Mouse (Mus musculus) hindbrain, embryonic 14.5 days (tissue): ENCODE measurements around the gene Gpr62. TPM values are rescaled to one million over a fixed set of nuclear protein-coding genes. Genes with fewer than 3 reads are reported as not detected.

ENCODE experiments used
- ATAC-seq: fragments of 200-750 bp; cut with Nextera tagmentation; 2 replicates; pipeline ENCODE4 v1.8.0; 2017; ENCODE audit warnings: moderate number of reproducible peaks, mild to moderate bottlenecking, moderate TSS enrichment, moderate library complexity; ENCODE audit not compliant: low FRiP score
- DNase-seq: peaks from one replicate; pipeline ENCODE4 v3.0.0-alpha.2; 2015; ENCODE audit warnings: low spot score
- H3K27ac ChIP-seq: fragments of 300-500 bp; sonication (generic); 2 replicates; pipeline ENCODE4 v1.5.1; 2014; ENCODE audit warnings: mild to moderate bottlenecking, moderate library complexity
- H3K27me3 ChIP-seq: fragments of 300-500 bp; sonication (generic); 2 replicates; pipeline ENCODE4 v1.6.1; 2014; ENCODE audit warnings: mild to moderate bottlenecking, low read length, mixed read lengths; ENCODE audit not compliant: control insufficient read depth, insufficient read depth
- H3K36me3 ChIP-seq: fragments of 300-500 bp; sonication (generic); replicated peaks from 2 replicates; pipeline ENCODE4 v1.6.1; 2014; ENCODE audit not compliant: control insufficient read depth, insufficient read depth
- H3K4me1 ChIP-seq: fragments of 300-500 bp; sonication (generic); replicated peaks from 2 replicates; pipeline ENCODE4 v1.6.1; 2014; ENCODE audit warnings: antibody characterized with exemption, low read length, mixed read lengths; ENCODE audit not compliant: control insufficient read depth, insufficient read depth
- H3K4me2 ChIP-seq: fragments of 300-500 bp; sonication (generic); replicated peaks from 2 replicates; pipeline ENCODE4 v1.6.1; 2014; ENCODE audit warnings: mild to moderate bottlenecking, moderate library complexity
- H3K4me3 ChIP-seq: fragments of 300-500 bp; sonication (generic); replicated peaks from 2 replicates; pipeline ENCODE4 v1.5.1; 2014; ENCODE audit warnings: mild to moderate bottlenecking, low read length
- H3K9ac ChIP-seq: fragments of 300-500 bp; sonication (generic); 2 replicates; pipeline ENCODE4 v1.6.1; 2014
- H3K9me3 ChIP-seq: fragments of 300-500 bp; sonication (generic); 2 replicates; pipeline ENCODE4 v1.6.1; 2016; ENCODE audit warnings: low read length; ENCODE audit not compliant: control insufficient read depth
- WGBS: fragments of 180-500 bp; shearing (Covaris S2); extraction: QIAGEN DNeasy Blood & Tissue Kit; methylation state at CpG from one replicate; pipeline ENCODE4 v1.1.7; 2014; 5-methylcytosine and 5-hydroxymethylcytosine counted together
- polyA plus RNA-seq: library from polyadenylated mRNA; unstranded; fragments of >200 nt; fragmentation: Nextera tagmentation; extraction: Ambion mirVana; gene quantifications from 2 replicates; pipeline ENCODE4 v1.2.1, GENCODE M21; 2014

The Gpr62 gene
- polyA plus RNA-seq, 1 experiment from 2014 or later = 1.0 TPM

DNA sequence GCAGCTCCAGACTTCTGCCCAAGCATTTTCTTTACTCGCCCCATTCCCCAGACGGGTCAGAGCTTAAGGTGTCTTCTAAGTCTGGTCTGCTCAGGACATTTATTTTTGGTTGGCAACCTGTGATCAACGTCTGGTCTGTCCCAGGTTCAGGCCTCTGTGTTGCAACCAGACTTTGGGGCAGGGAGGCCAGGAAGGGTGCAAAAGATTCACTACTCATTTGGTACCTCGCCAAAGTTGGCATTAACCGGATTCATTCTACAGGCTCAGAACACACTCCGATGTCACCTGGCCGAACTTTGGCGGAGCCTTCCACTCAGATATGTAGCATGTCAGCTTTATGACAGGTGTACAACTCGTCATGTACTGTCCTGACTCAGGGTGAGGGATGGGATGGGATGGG is 17.8 kb downstream of the Gpr62 start:
- H3K4me2 ChIP-seq = peak overlapping the region; percentile 66
- ATAC-seq = no peak
- H3K9me3 ChIP-seq = no peaks in the 10 kb centered on the region
- WGBS = 41% methylated on average over 9 of the region's 9 CpGs
- peak overlapping the region; percentile 44 for H3K4me3 ChIP-seq
- H3K4me1 ChIP-seq = peaks cover 27% of the 10 kb centered on the region
- H3K27me3 ChIP-seq = no peaks in the 10 kb centered on the region
- DNase-seq = no peak
- peak overlapping the region; percentile 67 for H3K9ac ChIP-seq
- peak overlapping the region; percentile 62; the same call in 1 of the 2 replicates for H3K27ac ChIP-seq
- H3K36me3 ChIP-seq = no peaks in the 10 kb centered on the region

DNA sequence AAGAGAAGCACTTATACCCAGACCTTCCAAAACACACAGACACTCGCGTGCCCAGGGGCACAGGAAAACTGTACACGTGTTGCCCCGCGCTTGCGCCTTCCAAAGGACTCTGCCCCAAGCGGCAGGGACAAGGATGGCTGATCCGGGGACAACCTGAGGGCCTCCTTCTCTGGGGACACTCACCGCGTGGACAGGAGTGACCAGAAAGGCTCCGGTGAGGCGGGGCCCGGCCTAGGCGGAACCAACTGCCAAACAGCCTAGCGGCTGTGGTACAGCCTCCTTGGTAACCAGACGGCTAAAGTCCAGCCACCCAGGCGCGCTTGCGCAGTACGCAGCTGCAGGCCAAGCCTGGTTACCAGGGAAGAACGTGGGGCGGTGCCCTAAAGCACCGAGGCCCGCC is 18.4 kb downstream of the Gpr62 start, which contains the start of the genes Abhd14b and Abhd14a:
Gene Abhd14b (plus strand): TSS at position 112 of the 400 bp plus-strand sequence.
Gene Abhd14a (minus strand): TSS at position 331 of the 400 bp plus-strand sequence.
- Histone ChIP-seq H3K4me1 (peaks cover 21% of the 10 kb centered on the region), H3K9me3 (no peaks in the 10 kb centered on the region), H3K9ac (peak within 1 kb of the TSS; percentile 67), H3K36me3 (no peaks in the 10 kb centered on the region), H3K27ac (peak within 1 kb of the TSS; percentile 62; the same call in 1 of the 2 replicates), H3K4me3 (peak within 1 kb of the TSS; percentile 44), H3K27me3 (no peaks in the 10 kb centered on the region), H3K4me2 (peak within 1 kb of the TSS; percentile 66)
- WGBS = under 1% methylated on average over 24 of the region's 24 CpGs
- DNase-seq = peak; percentile 89
- peak; percentile 79 for ATAC-seq

DNA sequence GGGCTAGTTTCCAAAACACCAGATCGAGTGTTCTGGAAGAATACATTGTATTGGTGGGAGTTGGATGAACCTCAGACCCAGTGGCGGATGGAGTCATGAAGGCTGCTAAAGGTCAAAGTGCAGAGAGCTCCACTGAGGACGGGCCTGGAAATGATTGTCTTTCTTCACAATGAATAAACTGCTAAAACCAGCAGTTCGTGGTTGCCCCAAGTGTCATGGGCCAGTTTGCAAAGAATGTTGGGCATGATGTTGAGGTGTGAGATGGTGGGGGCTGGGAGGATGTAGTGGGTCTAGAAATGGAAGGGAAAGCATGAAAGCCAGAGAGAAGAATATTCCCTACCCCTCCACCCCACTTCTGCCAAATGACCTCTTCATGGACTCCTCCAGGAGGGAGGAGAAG is 20.9 kb downstream of the Gpr62 start:
- no peak overlapping the region for H3K9ac ChIP-seq
- ATAC-seq (no peak), DNase-seq (no peak)
- H3K36me3 ChIP-seq = no peaks in the 10 kb centered on the region; the same call in 1 of the 2 replicates
- no peak overlapping the region for H3K4me2 ChIP-seq
- no peaks in the 10 kb centered on the region for H3K27me3 ChIP-seq
- H3K9me3 ChIP-seq = no peaks in the 10 kb centered on the region
- no peak overlapping the region for H3K27ac ChIP-seq
- no peak overlapping the region for H3K4me3 ChIP-seq
- 64% methylated on average over 4 of the region's 4 CpGs for WGBS
- peaks cover 21% of the 10 kb centered on the region for H3K4me1 ChIP-seq

DNA sequence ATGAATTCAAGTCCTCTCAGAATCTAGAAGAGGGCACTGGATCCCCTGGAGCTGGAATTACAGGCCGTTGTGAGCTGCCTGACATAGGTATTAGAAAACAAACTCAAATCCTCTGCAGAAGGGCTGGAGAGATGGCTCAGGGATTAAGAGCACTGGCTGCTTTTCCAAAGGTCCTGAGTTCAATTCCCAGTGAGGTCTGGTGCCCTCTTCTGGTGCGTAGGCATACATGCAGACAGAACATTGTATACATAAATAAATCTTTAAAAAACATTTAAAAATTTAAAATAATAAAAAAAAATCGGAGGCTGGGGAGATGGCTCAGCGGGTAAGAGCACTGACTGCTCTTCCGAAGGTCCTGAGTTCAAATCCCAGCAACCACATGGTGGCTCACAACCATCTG is 23.1 kb downstream of the Gpr62 start:
- 78% methylated on average over 5 of the region's 5 CpGs for WGBS

DNA sequence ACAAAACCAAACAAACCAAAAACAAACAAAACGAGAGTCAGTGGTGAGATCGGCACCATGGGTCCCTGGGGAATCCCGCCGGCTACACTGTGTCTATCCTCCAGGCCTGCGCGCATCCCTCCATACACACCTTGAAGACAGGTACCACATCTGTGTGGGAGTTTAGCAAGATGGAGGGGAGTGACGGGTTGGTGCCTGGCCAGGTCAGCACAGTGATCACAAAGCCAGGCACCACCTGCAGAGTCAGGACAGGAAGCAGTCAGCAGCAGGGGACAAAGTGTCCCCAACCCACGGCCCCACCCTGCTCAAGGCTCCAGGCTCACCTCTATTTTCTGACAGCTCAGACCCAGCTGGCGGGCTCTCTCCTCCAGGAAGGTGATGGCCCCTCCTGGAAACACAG is 29.2 kb downstream of the Gpr62 start:
- peaks cover 28% of the 10 kb centered on the region for H3K36me3 ChIP-seq
- no peak overlapping the region for H3K4me2 ChIP-seq
- no peaks in the 10 kb centered on the region for H3K27me3 ChIP-seq
- H3K9me3 ChIP-seq = no peaks in the 10 kb centered on the region
- peaks cover 13% of the 10 kb centered on the region; the same call in 1 of the 2 replicates for H3K4me1 ChIP-seq
- ATAC-seq (no peak), DNase-seq (no peak)
- no peak overlapping the region for H3K9ac ChIP-seq
- H3K4me3 ChIP-seq = no peak overlapping the region
- 90% methylated on average over 9 of the region's 9 CpGs for WGBS
- H3K27ac ChIP-seq = no peak overlapping the region

More for the DNA sequence above, 23.1 kb downstream of the Gpr62 start:
- H3K27me3 ChIP-seq = no peaks in the 10 kb centered on the region
- H3K4me3 ChIP-seq = no peak overlapping the region
- no peaks in the 10 kb centered on the region; the same call in 1 of the 2 replicates for H3K36me3 ChIP-seq
- ATAC-seq = no peak
- no peaks in the 10 kb centered on the region for H3K9me3 ChIP-seq
- no peak for DNase-seq
- H3K27ac ChIP-seq = no peak overlapping the region
- H3K4me2 ChIP-seq = no peak overlapping the region
- H3K9ac ChIP-seq = no peak overlapping the region
- H3K4me1 ChIP-seq = peaks cover 17% of the 10 kb centered on the region

DNA sequence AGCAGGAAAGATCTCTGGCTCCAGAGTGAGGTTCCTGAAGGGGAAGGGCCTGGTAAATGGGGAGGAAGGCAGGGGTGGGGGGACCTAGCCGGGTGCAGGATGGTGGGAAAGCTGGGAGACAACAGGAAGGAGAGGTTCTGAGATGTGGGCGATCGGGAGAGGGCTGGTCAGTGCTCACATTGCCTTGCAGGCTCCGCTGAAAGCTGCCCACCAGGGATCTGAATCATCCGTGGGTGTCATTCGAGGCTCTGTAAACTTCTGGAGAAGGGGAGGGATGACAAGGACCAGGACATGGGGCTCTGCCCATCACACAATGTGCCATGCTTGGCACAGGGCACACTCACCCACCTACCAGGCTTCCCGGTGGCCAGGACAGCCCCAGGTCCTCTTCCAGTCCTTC is 32.3 kb downstream of the Gpr62 start:
- Histone ChIP-seq H3K4me1 (peaks cover 14% of the 10 kb centered on the region), H3K27me3 (no peaks in the 10 kb centered on the region), H3K4me3 (no peak overlapping the region), H3K27ac (no peak overlapping the region), H3K9ac (no peak overlapping the region), H3K36me3 (peaks cover 39% of the 10 kb centered on the region), H3K4me2 (no peak overlapping the region), H3K9me3 (no peaks in the 10 kb centered on the region)
- DNase-seq (no peak), ATAC-seq (no peak)
- WGBS = 82% methylated on average over 7 of the region's 7 CpGs

DNA sequence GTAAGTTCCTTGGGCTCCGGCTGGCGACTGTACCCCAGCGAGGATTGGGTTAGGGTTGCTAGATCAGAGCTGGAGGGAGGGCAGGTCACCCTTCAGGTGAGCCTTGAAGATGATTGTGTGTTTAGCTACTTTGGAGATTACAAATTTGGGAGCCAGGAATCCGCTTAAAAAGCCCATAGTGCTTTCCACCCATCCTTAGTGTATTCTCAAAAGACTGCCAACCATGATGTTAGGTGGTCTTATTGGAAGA is 35.8 kb downstream of the Gpr62 start:
- H3K4me2 ChIP-seq = peak overlapping the region; percentile 68
- no peak for ATAC-seq
- peak overlapping the region; percentile 86 for H3K9ac ChIP-seq
- peak overlapping the region; percentile 75 for H3K4me3 ChIP-seq
- H3K9me3 ChIP-seq = no peaks in the 10 kb centered on the region
- H3K4me1 ChIP-seq = peaks cover 8% of the 10 kb centered on the region
- H3K36me3 ChIP-seq = peaks cover 39% of the 10 kb centered on the region
- no peaks in the 10 kb centered on the region for H3K27me3 ChIP-seq
- no peak for DNase-seq
- 2% methylated on average over 4 of the region's 4 CpGs for WGBS
- peak overlapping the region; percentile 97 for H3K27ac ChIP-seq

DNA sequence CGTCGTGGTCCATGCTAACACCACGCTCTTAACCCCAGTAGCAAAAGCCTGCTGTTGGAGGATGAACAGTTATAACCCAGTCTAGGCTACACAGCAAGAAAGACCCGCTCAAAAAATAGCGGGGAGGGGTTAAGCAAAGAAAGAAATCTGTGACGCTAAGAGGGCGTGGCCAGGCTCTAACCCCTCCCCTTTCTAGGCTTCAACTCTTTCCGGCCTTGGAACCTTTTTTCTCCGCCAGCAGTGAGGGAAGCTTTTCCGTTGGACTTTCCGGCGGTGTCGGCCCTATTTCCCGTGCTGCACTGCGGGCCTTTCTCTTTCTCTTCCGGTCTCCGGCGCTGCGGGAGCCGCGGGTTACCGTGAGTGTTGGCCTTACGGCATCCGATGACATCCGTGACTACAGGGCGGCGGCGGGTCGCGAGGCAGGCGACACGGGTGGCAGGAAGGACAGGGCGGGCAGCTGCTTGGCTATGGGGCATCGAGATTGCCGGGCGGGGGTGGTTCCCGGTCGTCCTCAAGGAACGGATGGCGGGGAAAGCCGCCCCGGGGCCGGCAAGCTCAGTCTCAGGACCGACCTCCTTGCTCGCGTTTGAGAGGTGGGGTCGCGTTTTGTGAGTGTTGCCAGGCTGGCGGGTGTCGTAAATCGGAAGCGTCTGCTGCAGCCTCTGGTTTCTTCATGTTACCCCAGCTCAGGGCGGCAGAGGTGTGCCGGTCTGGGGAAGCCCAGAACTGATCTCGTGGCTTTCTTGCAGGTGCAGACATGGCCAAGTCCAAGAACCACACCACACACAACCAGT is 36.3 kb downstream of the Gpr62 start, which contains the start of gene Rpl29:
Gene Rpl29 (plus strand): TSS at position 234 of the 794 bp plus-strand sequence.
- no peaks in the 10 kb centered on the region for H3K27me3 ChIP-seq
- peak within 1 kb of the TSS; percentile 68 for H3K4me2 ChIP-seq
- H3K9me3 ChIP-seq = no peaks in the 10 kb centered on the region
- ATAC-seq = peak; percentile 92
- peaks cover 39% of the 10 kb centered on the region for H3K36me3 ChIP-seq
- H3K27ac ChIP-seq = peak within 1 kb of the TSS; percentile 97
- under 1% methylated on average over 55 of the region's 55 CpGs for WGBS
- peak within 1 kb of the TSS; percentile 75 for H3K4me3 ChIP-seq
- peaks cover 8% of the 10 kb centered on the region for H3K4me1 ChIP-seq
- peak; percentile 98 for DNase-seq
- H3K9ac ChIP-seq = peak within 1 kb of the TSS; percentile 86

DNA sequence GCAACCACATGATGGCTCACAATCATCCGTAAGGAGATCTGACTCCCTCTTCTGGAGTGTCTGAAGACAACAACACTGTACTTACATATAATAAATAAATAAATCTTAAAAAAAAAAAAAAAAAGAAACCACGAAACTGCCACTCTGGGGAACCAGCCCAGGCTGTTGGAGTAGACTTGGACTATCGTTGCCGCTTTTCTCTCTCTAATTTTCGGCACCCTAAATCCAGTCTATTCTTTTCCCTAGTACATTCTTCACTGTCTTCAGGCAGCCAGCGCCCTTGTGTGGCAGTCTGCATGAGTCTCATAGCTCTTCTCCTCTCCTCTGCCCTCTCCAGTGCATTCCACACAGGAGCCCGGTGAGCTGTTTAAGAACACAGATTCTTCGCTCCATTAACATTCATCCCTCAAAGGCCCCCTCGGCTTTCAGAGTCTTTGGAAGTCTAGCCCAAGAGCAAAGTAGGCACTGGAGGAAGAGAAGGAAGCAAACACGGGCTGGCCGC is 37.0 kb downstream of the Gpr62 start:
- WGBS = 11% methylated on average over 11 of the region's 11 CpGs

More for the DNA sequence above, 37.0 kb downstream of the Gpr62 start:
- ATAC-seq (peak; percentile 65), DNase-seq (peak; percentile 66)
- H3K4me2 ChIP-seq = peak overlapping the region; percentile 63
- H3K27me3 ChIP-seq = no peaks in the 10 kb centered on the region
- H3K36me3 ChIP-seq = peaks cover 34% of the 10 kb centered on the region
- H3K4me1 ChIP-seq = peaks cover 8% of the 10 kb centered on the region
- no peaks in the 10 kb centered on the region for H3K9me3 ChIP-seq
- H3K27ac ChIP-seq = peak overlapping the region; percentile 97
- H3K9ac ChIP-seq = peak overlapping the region; percentile 59
- H3K4me3 ChIP-seq = peak overlapping the region; percentile 75
